Mouse (Mus musculus): ENCODE measurements around the gene Stard3. TPM values are rescaled to one million over a fixed set of nuclear protein-coding genes. Genes with fewer than 3 reads are reported as not detected.
A peak's percentile ranks its signal among the peaks of the same experiment; 100 is the strongest.

Gene Stard3
- total and polyA plus RNA-seq, 2 experiments from 2014 or later, result 31.6 to 36.2 TPM

- 0 out of 2 replicates have a peak, but pooled peaks cover 7% of the 10 kb centered on the region for H3K27me3 ChIP-seq (ENCODE audit: insufficient read depth, low read length)
- WGBS, result under 1% methylated on average over 19 of the region's 19 CpGs
- H3K4me1 ChIP-seq (ENCODE audit: insufficient read depth), result peaks cover 17% of the 10 kb centered on the region
- peak overlapping the region; percentile 50 for H3K4me3 ChIP-seq (ENCODE audit: low read depth, low read length)
- peak; percentile 42; the same call in 1 of the 2 replicates for ATAC-seq
- H3K36me3 ChIP-seq (ENCODE audit: insufficient read depth), result no peaks in the 10 kb centered on the region
- peak overlapping the region; percentile 97 for H3K4me2 ChIP-seq (ENCODE audit: low read depth)
- DNase-seq, result peak; percentile 68
- TF ChIP-seq CTCF (IDR thresholded peaks at IDR 0.05; ENCODE audit: low read depth), result no peak
- no peaks in the 10 kb centered on the region for H3K9me3 ChIP-seq (ENCODE audit: low read length)
- peak overlapping the region; percentile 95 for H3K27ac ChIP-seq (ENCODE audit: low read depth, low read length)
- H3K9ac ChIP-seq, result peak overlapping the region; percentile 81
Measured at GRCm38 (mm10) chr11:98339071-98339501, 19.1 kb upstream of the Stard3 start.

GRCm38 (mm10) chr11:98339679-98340287, 18.4 kb upstream of the Stard3 start:
- Histone ChIP-seq H3K4me1 (ENCODE audit: insufficient read depth) (peaks cover 10% of the 10 kb centered on the region), H3K27ac (ENCODE audit: low read depth, low read length) (peak overlapping the region; percentile 95), H3K27me3 (ENCODE audit: insufficient read depth, low read length) (0 out of 2 replicates have a peak, but pooled peaks cover 7% of the 10 kb centered on the region), H3K9me3 (ENCODE audit: low read length) (no peaks in the 10 kb centered on the region), H3K36me3 (ENCODE audit: insufficient read depth) (no peaks in the 10 kb centered on the region), H3K4me3 (ENCODE audit: low read depth, low read length) (peak overlapping the region; percentile 50; the same call in 1 of the 2 replicates), H3K9ac (peak overlapping the region; percentile 81; the same call in 1 of the 2 replicates), H3K4me2 (ENCODE audit: low read depth) (peak overlapping the region; percentile 97)
- WGBS, result 19% methylated on average over 11 of the region's 11 CpGs
- DNase-seq, result no peak
- ATAC-seq, result no peak
- no peak for TF ChIP-seq CTCF (IDR thresholded peaks at IDR 0.05; ENCODE audit: low read depth)

- H3K27me3 ChIP-seq (ENCODE audit: insufficient read depth, low read length), result 0 out of 2 replicates have a peak, but pooled peaks cover 7% of the 10 kb centered on the region
- no peaks in the 10 kb centered on the region for H3K9me3 ChIP-seq (ENCODE audit: low read length)
- no peak overlapping the region for H3K4me2 ChIP-seq (ENCODE audit: low read depth)
- no peak for DNase-seq
- no peak overlapping the region for H3K4me3 ChIP-seq (ENCODE audit: low read depth, low read length)
- ATAC-seq, result no peak
- WGBS, result 18% methylated on average over 3 of the region's 4 CpGs
- H3K27ac ChIP-seq (ENCODE audit: low read depth, low read length), result no peak overlapping the region
- TF ChIP-seq CTCF (IDR thresholded peaks at IDR 0.05; ENCODE audit: low read depth), result no peak
- H3K4me1 ChIP-seq (ENCODE audit: insufficient read depth), result peaks cover 6% of the 10 kb centered on the region
- no peak overlapping the region for H3K9ac ChIP-seq
- no peaks in the 10 kb centered on the region for H3K36me3 ChIP-seq (ENCODE audit: insufficient read depth)
Measured at GRCm38 (mm10) chr11:98340597-98340996, 17.6 kb upstream of the Stard3 start.

GRCm38 (mm10) chr11:98341174-98341573, 17.0 kb upstream of the Stard3 start:
- Histone ChIP-seq H3K4me3 (ENCODE audit: low read depth, low read length) (no peak overlapping the region), H3K36me3 (ENCODE audit: insufficient read depth) (no peaks in the 10 kb centered on the region), H3K9me3 (ENCODE audit: low read length) (no peaks in the 10 kb centered on the region), H3K27me3 (ENCODE audit: insufficient read depth, low read length) (peaks cover 7% of the 10 kb centered on the region; the same call in 1 of the 2 replicates), H3K9ac (no peak overlapping the region), H3K4me2 (ENCODE audit: low read depth) (no peak overlapping the region), H3K4me1 (ENCODE audit: insufficient read depth) (peaks cover 6% of the 10 kb centered on the region), H3K27ac (ENCODE audit: low read depth, low read length) (no peak overlapping the region)
- ATAC-seq (no peak), DNase-seq (no peak)
- WGBS, result 63% methylated on average over 4 of the region's 4 CpGs
- no peak for TF ChIP-seq CTCF (IDR thresholded peaks at IDR 0.05; ENCODE audit: low read depth)

- ATAC-seq (peak; percentile 53; the same call in 1 of the 2 replicates), DNase-seq (peak; percentile 98)
- Histone ChIP-seq H3K4me3 (ENCODE audit: low read depth, low read length) (peak overlapping the region; percentile 31), H3K9me3 (ENCODE audit: low read length) (no peaks in the 10 kb centered on the region), H3K4me2 (ENCODE audit: low read depth) (peak overlapping the region; percentile 64), H3K4me1 (ENCODE audit: insufficient read depth) (peaks cover 6% of the 10 kb centered on the region), H3K27me3 (ENCODE audit: insufficient read depth, low read length) (peaks cover 11% of the 10 kb centered on the region), H3K36me3 (ENCODE audit: insufficient read depth) (no peaks in the 10 kb centered on the region), H3K9ac (peak overlapping the region; percentile 29; the same call in 1 of the 2 replicates), H3K27ac (ENCODE audit: low read depth, low read length) (no peak overlapping the region)
- TF ChIP-seq CTCF (IDR thresholded peaks at IDR 0.05; ENCODE audit: low read depth), result peak; percentile 100
- 1% methylated on average over 29 of the region's 29 CpGs for WGBS
Measured at GRCm38 (mm10) chr11:98342000-98342945, 15.9 kb upstream of the Stard3 start.

- ATAC-seq, result peak; percentile 9; the same call in 1 of the 2 replicates
- Histone ChIP-seq H3K4me2 (ENCODE audit: low read depth) (peak overlapping the region; percentile 45), H3K9ac (no peak overlapping the region), H3K9me3 (ENCODE audit: low read length) (no peaks in the 10 kb centered on the region), H3K36me3 (ENCODE audit: insufficient read depth) (no peaks in the 10 kb centered on the region), H3K27ac (ENCODE audit: low read depth, low read length) (no peak overlapping the region), H3K27me3 (ENCODE audit: insufficient read depth, low read length) (peaks cover 27% of the 10 kb centered on the region), H3K4me3 (ENCODE audit: low read depth, low read length) (peak overlapping the region; percentile 20; the same call in 1 of the 2 replicates), H3K4me1 (ENCODE audit: insufficient read depth) (peaks cover 5% of the 10 kb centered on the region; the same call in 1 of the 2 replicates)
- WGBS, result under 1% methylated on average over 14 of the region's 14 CpGs
- peak; percentile 89 for TF ChIP-seq CTCF (IDR thresholded peaks at IDR 0.05; ENCODE audit: low read depth)
- peak; percentile 86 for DNase-seq
Measured at GRCm38 (mm10) chr11:98345253-98345652, 12.9 kb upstream of the Stard3 start.
